Mouse (Mus musculus): ENCODE measurements around the gene Elmod1.
"Not testable (repeated sequence)": the region's sequence is repeated elsewhere in the genome, so short reads cannot be mapped to it uniquely, and the experiment has no call there.

The Elmod1 gene

DNA sequence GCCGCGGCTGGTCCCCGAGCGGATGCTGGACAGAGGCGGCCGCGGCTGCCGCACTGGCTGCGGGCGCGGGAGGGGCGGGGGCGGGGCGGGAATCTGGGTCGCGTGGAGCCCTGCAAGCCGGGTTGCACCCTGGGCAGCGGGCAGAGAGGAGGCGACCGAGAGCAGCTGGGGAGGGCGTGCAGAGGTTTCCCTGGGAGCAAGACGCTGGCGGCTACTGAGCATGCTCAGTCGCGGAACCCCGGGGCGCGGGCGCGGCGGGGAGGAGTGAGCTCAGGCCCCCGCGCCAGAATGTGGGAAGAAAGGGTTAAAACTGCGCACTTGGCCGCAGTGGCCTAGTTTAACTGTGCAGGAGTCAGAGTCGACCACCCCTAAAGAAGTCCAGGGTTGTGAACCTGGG is at the start of gene Elmod1:
Elmod1 (minus strand) TSS at position 180 of the 397 bp plus-strand sequence.
- DNase-seq (ENCODE audit: low spot score in 2 of 2): no peak

DNA sequence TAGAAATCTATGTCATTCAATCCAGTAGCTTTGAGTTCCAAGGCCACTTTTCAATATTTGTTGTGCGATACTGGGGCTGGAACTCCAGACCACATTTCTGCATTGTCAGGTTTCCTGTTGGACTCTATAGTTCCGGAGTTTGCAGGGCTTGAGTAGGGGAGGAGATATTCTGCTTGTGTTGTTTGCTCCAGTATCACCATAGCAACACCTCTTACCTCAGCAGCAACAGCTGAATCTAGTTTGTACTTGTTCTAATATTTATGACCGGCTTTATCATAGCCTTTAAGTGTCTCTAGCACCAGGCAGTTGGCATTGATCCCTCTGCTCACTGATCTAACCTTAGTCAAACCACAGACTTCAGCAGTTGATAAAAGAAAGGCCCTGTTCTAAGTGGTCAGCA is 47.7 kb upstream of the Elmod1 start:
- DNase-seq (ENCODE audit: low spot score in 2 of 2): no peak

DNA sequence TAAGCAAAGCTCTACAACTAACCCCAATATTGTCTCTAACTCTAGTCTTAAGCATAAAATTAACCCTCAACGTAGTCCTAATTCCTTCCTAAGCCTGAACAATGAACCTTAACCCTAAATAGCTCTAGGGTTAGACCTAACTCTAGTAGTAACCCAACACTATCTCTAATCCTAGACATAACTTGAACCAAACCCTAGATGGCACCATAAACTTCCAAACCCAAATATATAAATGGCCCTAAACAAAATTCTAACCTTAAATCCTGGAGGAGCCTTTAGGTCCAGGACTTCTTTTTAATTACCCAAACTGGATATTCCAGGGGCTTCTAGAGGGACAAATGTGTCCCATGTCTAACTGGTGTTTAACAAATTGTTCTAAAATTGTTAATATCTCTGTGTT is 19.4 kb upstream of the Elmod1 start:
- no peak for DNase-seq (ENCODE audit: low spot score in 2 of 2)

DNA sequence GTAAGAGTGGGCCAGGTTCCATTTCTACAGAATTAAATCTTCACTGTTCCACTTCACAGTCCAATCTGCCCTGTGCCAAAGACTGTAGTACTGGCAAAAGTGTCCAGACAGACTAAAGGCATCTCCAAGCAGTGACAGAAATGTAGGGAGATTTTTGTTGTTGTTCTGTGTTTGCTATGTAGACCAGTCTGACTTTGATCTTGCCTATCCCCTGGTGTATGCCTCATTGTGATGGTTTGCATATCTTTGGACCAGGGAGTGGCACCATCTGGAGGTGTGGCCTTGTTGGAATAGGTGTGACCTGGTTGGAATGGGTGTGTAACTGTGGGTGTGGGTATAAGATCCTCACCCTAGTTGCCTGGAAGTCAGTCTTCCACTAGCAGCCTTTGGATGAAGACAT is 17.5 kb upstream of the Elmod1 start:
- not testable (repeated sequence) for DNase-seq (ENCODE audit: low spot score in 2 of 2)

DNA sequence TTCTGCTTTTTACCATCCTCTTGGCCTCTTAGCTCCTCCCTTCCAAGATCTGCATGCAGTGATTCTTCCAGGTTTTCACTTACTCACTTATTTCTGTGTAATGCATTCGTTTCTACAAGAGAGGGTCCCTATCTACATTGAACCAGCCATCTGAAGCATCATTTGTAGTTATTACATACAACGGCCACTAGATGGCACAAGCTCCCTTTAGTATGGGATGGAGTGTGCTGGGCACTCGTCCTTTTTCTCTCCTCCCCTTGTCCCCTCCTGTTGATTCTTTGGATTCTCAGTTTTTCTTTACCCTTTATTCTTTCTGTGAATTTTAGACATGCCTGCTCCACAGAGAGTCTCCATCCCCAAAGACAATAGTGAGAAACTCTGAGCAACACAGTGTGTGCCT is 15.8 kb upstream of the Elmod1 start:
- no peak for DNase-seq (ENCODE audit: low spot score in 2 of 2)

DNA sequence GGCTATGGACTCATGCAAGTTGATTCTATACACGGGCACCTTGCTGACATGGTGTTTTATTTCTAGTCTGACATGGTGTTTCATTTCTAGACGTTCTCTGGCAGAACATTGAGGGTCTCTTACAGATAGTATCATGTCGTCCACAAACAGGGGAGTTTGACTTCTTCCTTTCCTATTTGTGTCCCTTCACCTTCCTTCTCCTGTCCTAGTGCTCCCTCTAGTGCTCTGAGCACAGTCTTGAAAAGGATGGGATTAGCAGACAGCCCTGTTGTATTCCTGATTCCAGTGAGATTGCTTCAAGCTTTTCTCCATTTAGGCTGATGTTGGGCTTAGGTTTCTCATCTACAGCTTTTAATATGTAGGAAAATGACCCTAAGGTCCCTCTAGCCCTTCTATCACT is 11.9 kb upstream of the Elmod1 start:
- no peak for DNase-seq (ENCODE audit: low spot score in 2 of 2)

DNA sequence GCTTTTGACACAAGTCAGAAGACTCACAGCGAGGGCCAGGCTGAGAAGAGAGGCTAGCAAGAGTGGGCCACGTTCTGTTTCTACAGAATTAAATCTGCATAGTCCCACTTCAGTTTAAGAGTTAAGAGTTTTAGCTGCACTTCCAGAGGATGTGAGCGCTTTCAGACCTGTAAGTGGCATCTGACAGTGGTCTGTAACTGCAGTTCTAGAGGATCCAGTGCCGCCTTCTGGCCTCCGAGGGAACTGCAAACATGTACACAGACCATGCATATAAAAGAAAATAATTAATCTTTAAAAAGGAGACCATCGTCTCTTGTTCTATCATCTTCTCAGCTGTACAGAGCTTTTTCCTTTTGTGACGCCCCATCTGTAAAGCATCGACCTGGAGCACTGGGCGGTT is 9.8 kb upstream of the Elmod1 start:
- peak in 1 of 2 experiments; percentile 30 for DNase-seq (ENCODE audit: low spot score in 2 of 2)

DNA sequence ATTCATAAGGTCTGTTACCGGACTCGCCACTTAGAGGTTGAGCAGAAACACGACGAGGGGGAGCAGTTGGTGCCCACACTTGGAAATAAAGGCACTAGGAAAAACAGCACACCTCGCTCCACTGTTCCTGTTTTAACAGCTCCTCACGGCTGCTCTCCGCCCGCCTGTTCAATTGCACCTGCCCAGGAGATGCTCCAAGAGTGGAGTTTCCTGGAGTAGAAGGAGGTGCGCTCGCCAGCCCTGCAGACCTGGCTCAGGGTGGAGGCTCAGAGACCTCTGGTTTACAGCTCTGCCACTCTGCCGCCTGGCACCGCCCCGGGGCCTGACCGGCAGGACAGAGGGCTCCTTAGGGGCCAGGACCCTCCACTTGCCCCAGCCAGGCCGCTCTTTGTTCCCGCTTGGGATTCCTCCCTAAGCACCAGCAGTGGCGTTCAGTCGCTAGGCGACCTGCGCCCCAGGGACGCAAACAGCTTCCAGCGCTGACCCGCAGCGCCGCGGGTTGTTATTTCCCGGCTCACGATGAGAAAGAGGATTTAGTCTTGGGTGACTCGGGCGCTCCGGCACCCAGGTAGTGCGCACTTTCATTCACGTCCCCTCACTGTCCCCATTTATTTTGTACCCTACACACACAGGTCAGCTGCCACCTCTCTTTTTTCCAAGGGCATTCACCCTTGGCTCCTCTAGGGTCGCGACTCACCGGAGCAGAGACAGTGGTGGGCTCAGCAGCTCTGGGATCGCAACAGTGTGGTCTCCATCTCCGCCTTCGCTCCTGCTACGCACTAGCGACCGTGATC is 576 bp downstream of the Elmod1 start:
- DNase-seq (ENCODE audit: low spot score in 2 of 2): no peak

DNA sequence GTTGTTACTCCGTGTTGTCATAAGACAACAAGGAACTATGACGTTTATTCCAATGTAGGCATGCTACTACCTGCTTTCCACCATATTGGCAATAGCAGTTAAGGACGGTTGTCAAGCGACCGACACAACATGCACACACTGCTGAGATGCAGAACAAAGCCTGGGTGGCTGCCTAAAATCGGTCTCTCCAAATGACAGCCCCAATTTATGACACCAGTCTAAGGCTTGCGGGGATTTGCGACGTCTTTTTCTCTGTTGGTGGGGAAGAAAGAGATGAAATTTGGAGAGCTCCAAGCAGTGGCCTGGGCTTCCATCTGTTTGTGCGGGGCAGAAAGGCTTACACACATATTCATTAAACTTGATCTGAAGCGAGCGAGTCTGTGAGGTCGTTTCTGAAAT is 1.2 kb downstream of the Elmod1 start:
- DNase-seq (ENCODE audit: low spot score in 2 of 2): no peak

DNA sequence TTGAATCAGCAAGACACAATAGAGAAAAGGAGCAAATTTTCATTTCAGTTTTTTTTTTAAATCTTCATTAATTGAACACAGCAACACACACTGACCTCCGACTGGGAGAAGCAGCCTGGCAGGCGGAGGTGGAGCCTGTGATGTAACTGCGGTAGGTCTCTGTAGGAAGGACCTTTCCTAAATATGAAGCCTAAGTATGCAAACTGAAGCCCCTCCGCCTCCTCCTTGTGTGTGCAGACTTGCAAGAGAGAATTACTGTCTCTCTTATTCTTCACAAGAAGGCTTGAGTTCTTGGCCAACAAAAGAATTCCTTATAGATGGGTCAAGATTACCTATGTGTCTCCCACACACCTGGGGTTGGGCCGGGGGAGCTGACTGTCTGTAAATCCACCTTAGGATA is 1.9 kb downstream of the Elmod1 start:
- DNase-seq (ENCODE audit: low spot score in 2 of 2): no peak

DNA sequence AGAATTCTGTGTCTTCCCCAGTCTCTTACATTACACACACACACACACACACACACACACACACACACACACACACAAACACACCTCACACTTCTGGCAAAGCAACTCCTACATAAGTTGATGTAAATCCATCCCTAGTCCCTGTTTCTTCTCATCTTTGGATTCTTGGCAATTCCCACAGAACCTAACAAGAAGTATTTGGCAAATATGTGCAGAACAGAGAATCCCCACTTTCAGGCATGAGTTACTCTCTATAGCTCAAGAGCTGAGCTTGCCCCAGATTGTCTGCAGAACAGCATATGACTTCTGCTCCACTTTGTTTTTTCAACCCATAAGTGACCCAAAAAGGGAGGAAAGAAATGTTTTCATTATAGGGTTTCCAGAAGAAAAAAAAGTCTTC is 2.7 kb downstream of the Elmod1 start:
- no peak for DNase-seq (ENCODE audit: low spot score in 2 of 2)

DNA sequence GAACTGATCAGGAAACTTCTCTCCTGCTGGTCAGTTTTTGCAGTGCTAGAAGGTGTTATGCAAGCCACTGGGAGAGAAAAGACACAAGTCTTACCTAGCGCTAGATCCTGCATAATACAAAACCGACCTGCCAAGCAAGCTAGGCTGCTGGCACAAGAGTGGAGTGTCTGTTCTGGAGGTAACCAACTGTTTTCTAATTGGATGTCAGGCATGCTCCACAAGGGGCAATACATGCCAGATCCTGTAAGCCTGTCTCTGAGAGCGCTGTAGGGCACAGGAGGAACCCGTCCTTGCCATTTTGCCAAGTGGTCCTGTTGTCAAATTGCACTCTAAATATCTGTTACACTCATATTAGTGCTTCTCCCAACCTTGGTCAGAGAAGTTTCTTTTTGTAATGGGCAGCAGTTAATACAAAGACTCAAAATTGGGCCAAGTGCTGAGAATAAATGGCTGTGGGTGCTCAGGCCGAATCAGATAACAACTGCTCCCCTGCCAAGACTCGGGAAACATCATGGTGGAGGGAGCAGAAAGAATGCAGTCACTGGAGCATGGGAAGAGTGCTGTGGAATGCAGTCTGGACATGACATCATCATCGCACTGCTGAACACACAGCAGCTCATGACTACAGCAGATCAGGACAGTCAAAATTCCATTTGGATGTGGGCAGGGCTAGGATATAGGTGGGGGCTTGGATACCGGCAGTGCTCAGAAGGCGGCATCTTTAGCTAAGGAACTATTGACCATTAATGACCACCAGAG is 7.3 kb downstream of the Elmod1 start:
- no peak for DNase-seq (ENCODE audit: low spot score in 2 of 2)

DNA sequence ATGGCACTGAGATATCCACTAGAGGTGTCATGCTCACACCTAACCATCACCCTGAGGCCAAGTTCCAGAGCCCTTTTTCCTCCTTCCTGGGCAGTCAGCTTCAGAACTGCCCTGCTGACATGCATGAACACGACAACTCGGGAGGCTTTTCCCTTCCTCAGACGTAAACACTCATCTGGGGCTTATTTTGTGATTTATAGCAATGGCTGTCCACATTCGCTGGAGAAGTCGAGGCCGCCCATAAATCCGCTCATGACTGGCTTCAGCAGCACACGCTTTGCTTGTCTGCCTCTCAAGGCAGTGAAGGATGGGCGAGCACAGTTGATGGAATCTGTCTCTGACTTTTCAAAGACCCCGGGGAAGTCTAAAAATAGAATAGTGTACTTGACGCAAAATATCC is 18.1 kb downstream of the Elmod1 start:
- DNase-seq (ENCODE audit: low spot score in 2 of 2): no peak

DNA sequence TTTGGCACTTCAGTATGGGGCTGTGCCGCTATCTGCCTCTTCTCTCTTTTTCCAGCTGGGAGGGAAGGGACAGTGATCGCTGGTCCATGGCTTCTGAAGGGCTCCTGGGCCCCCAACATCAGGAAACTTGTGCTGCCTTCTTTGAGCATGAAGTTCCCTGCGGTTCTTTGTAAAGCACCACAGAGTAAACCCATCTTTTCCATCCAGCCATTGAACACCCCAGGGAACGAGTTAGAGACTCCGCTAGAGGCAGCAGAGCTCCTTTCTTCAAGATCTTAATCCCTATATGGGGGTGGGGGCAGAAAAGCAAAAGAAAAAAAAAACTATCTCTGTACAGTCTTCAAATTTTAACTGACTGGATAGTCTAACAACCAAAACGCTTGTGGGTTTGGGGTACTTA is 20.2 kb downstream of the Elmod1 start:
- no peak for DNase-seq (ENCODE audit: low spot score in 2 of 2)

DNA sequence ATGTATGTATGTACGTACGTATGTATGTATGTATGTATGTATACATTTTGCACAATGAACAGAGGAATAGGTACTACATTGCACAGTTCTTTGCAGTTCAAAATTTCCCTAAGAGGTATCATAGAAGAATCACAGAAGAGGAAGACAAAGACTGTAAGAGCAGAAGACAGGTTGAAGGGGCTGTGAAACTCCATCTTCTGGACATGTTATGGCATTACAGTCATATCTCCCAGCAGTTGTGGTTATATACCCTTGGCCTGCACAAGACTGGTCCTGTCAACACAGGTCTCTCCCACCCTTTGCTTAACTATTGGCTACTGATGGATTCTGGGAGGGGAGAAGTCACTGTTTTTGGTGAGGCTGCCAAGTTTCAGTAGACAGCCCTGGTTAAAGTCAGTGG is 27.6 kb downstream of the Elmod1 start:
- DNase-seq (ENCODE audit: low spot score in 2 of 2): no peak

DNA sequence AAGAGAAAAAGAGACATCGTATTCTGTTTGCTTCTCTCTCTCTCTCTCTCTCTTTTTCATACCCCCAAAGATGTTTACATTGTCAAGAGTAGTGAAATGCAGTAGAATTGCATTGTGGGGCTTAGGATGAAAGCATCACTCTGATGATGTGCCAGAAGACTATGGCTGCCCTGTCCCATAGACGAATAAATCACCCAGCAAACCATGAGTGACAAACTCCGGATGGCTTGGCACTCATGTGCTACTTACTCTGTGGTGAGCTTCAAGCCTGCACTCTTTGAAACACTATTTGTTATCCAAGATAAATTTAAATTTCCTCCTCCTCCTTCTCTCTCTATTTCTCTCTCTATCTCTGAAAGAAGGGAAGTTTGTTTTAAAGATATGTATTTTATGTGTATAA is 36.5 kb downstream of the Elmod1 start:
- DNase-seq (ENCODE audit: low spot score in 2 of 2): no peak

DNA sequence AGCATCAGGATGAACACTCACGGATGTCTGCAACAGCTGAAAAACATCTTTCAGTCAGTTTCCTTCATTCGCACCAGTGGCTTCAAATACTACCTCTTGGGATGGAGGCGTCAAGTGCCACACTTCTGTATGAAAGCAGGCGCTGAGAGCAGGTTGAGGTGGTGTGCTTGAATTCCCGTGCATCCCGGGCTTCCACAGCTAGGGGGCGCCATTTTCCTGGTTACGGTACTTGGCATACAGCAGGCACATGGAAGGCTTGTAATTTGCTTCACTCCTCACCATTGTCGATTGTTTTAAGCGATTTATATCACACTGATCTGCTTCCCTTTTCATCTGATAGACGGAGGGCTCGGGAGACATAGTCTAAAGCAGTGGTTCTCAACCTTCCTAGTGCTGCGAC is 40.9 kb downstream of the Elmod1 start:
- no peak for DNase-seq (ENCODE audit: low spot score in 2 of 2)

DNA sequence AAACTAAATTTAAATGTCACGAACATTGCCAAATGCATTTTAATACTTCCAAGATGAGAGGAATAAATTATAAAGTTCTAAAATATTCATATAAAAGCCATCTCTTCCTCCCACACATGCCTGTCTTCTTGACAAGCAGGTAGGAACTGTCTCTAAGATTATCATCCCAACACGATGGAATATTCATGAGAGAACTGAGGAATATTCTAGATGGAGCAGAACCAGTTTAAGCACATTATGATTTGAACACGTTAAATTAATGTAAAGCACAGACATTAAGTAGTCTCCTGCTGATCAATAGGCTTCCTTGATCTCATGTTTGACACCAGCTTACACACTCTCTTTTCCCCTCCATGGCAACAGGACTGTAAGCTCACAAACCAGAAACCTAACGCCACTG is 41.7 kb downstream of the Elmod1 start:
- DNase-seq (ENCODE audit: low spot score in 2 of 2): no peak

DNA sequence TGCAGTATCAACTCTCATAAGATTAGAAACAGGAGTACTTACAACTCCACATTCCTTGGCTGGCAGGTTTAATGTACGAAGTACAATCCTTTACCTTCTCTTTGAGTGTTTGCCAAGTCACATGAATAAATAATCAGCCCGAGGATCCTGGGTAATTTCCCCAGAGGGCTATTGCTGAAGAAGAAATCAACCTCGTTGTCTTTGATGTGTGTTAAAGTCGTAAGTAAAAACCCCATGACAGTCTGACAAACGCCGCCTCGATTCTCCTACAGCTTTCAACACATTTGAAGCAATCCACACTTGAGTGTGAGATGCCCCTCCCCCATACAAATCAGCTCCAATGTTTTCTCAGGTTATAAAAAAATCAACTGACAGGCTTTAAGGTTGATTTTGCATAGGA is 44.2 kb downstream of the Elmod1 start:
- DNase-seq (ENCODE audit: low spot score in 2 of 2): no peak

DNA sequence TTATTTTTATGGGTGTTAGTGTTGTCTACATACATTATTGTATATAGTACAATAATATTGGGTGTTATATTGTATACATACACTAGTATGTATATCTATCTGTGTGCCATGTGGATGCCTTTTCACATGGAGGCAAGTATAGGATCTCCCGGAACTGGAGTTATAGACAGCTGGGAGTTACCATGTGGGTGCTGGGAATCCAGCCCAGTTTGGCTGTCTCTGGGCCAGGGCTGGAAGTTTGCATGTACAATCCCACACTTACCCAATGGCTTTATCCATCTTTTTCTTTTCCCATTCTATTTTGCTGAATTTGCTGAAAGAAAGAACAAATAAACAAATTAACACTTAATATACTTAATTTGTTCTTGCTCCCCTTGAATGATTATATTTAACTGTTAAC is 54.0 kb downstream of the Elmod1 start:
- DNase-seq (ENCODE audit: low spot score in 2 of 2): no peak

DNA sequence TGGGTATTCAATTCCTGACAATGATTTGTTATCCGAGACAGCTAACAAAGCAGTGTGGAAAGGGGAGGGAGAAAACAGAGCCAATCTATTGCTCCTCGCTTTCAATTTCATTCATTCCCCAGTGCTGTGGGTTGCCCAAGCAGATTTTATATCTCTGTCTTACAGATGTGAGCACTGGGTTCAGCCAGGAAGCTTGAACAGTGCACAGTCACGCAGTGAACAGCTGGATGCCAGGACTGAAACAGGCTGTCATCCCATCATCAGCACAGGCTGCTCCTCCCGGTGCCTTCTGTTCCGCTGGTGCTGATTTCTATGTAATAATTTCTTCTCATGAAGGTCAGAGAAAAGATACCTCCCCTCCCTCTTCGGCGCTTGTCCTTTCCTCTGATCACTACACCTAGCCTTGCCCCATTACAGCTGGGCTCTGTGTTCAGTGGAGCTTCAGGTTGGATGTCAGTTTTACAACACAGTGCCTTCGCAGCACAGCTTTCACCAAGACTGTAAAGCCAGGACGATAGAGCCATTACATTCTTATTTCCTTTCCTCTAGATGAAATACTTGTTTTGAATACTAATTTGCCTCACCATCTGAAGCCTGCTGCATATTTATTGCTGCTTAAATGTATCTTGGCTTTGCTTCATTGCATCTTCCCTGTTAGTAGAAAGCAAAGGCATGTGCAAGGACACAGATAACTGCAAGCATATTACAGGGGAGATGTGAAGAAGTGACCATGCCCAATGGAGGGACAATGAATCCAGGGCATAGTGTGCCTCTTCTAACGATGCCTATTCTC is 59.0 kb downstream of the Elmod1 start:
- DNase-seq (ENCODE audit: low spot score in 2 of 2): no peak

DNA sequence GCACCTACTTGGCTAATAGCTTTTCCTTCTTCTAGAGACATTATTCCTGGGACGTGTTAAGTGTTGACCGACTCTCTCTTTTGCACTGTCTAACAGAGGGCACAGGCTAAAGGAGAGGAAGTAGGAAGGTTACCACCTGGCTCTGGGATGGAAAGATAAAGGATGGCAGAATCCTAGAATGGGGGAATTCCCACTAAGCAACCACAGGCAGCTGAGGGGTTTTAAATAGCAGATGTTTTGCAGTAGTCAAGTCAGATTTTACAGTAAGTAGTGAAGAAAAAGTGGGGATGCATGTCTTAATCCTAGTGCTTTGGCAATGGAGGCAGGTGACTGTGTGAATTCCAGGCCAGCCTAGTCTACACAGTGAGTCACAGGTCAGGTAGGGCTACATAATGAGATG is 64.3 kb downstream of the Elmod1 start:
- DNase-seq (ENCODE audit: low spot score in 2 of 2): no peak

DNA sequence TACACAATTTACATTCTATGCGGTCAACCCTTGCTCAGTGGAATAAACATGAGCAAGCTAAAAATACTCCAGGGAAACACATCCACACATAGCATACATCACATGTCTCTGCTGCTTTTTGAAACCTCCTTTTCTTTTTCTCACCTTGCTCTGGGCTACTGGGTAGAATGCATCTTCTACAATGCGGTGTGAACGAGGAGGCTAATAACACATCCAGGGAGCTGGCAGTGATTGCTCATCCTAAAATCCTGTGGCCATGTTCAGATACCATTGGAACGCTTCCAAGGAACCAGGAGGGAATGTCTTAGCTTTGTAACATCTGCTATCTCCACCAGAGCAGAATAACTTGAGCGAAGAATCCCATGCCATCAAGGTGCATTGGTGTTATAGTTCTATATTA is 64.8 kb downstream of the Elmod1 start:
- no peak for DNase-seq (ENCODE audit: low spot score in 2 of 2)
